Mouse (Mus musculus): ENCODE measurements around the gene Gabbr1.

- no peak for TF ChIP-seq CTCF (IDR thresholded peaks at IDR 0.05; ENCODE audit: control insufficient read depth, insufficient read depth, insufficient read length)
- no peak for TF ChIP-seq MAX (IDR thresholded peaks at IDR 0.05)
These were observed 36.2 kb upstream of the Gabbr1 start for GRCm38 (mm10) chr17:37009460-37010042.
